Mouse (Mus musculus): ENCODE results near the gene Sacm1l.

Gene Sacm1l

DNA sequence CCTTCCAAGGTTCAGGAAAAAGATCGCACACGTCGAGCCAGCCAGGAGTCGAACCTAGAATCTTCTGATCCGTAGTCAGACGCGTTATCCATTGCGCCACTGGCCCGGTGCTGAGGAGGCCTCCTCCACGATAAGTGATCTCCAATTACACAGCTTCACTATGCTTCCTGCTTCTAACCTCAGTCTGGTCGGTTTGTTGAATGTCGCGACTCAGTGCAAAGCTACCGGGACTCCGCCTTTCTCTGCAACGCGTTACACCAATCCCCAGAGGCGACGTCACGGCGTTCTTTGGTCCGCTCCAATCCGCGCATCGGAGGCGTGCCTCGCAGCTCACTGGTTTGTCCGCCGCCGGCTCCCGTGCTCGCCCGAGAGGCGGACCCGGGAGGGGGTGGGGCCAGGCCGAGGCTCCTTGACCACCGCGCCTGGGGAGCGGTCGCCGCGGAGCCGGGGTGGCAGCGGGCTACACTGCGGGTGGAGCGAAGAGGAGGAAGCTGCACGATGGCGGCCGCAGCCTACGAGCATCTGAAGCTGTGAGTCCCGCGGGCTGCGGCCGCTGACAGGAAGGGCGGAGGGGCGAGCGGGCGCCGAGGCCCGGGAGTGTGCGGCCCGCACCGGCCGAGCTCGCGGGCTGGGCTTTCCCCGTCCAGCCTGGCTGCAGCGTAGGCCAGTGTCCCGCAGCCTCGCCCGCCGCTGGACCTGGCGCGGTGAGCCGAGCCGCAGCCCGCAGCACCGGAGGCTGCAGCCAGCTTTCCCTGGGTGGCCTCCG is at the start of gene Sacm1l:
Sacm1l (plus strand) TSS at position 368 of the 766 bp plus-strand sequence.
- peak; percentile 99 for DNase-seq (ENCODE audit: low spot score)

DNA sequence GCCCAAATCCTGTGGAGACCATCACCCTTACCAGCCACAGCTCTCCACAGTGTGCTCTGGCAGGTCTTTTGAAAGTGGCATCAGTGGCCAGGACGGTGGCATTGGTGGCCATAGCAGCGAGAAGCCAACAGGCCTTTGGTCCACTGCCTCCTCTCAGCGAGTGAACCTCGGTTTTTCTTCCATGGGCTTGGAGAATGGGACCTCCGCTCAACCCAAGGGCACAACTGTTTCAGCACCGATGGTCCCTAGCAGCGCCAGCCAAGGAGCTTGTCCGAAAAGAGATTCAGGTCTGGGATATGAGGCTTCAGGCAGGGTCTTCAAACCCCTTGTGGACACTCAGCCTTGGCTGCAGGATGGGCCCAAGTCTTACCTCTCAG is 49.7 kb upstream of the Sacm1l start:
- DNase-seq (ENCODE audit: low spot score): no peak

DNA sequence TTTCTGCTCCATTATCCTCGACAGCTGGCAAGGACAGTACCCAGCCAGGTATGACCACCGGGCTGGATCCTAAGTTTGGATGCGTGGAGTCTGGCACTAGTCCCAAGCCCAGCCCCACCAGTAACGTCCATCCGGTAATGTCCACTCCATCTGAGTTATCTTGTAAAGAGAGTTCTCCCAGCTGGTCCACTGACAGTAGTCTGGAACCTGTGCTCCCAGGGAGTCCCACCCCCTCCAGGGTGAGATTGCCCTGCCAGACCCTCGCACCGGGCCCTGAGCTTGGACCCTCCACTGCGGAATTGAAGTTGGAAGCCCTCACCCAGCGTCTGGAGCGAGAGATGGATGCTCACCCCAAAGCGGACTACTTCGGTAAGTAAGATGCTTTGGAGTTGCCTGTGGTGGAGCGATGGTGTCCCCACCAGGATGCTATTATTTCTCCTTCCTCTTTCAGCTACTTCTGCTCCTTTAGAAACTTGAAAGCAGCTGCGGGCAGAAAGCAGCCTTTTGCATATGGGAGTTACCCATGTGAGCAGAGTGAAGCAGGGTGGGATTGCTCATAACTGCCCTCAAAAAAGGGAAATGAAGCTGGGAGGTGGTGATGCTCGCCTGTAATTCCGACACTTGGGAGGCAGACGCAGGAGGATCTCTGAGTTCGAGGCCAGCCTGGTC is 49.2 kb upstream of the Sacm1l start:
- DNase-seq (ENCODE audit: low spot score): no peak

DNA sequence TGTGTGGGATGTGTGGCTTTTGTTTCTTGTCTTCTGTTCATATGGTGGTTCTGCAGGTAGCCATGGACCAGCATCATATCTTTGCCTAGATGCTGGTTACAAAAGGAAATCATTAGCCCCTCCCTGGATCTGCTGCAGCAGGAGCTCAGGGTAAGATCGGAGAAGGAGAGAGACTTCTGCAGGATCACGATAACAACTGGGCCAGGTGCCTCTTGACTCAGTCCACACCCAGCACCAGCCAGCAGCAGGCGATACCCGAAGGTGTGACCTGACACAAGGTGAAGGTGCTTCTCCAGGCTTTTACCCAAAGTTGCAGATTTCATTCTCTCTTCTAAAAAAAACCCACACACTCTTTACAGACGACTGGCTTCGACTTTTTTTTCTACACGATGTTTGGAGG is 48.4 kb upstream of the Sacm1l start:
- no peak for DNase-seq (ENCODE audit: low spot score)

DNA sequence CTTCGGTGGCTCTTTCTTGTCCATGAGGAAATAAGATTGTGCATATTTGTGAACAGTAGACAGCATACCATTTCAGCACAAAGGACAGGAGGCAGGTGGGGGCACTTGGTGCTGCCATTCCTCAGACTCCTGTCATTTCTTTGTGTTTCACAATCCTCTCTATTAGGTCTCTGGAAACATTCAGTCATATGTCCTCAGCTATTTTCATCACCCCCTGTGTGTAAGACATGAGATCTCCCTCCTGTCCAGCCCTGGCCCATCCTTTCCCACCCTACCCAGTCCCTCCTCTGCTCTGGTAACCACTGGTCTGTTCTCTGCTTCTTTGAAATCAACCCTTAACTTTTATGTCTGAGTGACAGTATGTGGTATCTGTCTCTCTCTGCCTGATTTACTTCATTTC is 46.0 kb upstream of the Sacm1l start:
- no peak for DNase-seq (ENCODE audit: low spot score)

DNA sequence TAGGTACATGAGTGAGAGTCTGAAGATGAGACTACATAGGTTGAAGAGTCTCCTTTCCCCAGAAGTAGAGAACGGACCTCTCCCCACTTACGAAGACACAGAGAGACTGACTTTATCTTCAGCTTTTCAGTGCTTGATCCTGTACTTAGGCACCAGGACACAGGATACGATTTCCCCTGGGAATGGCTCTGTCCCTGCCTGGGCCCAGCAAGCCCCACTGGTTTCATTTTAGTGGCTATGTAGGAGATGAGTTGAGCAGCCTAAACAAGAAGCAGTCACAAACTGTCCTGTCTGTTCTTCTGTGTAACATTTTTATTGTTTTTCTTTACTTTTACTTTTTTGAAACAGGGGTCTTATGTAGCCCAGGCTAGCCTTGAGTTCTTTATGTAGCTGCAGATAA is 44.7 kb upstream of the Sacm1l start:
- no peak for DNase-seq (ENCODE audit: low spot score)

DNA sequence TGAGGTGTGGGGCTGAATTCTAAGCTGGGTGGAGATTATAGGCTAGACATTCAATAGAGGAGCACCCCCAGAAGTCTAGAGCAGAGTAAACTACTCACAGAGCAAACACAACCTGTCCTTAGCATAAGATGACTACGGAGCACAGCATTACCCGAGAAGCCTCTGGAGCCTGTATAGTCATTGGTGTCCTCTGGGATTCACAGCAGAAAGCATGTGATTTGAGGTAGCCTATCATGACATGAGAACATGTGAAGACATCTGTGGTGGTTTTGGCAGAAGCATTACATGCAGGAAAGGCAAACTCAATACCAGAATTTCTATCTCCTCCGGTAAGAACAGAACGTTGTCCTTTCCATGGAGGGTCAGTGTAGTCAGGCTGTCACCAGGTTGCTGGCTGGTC is 44.0 kb upstream of the Sacm1l start:
- DNase-seq (ENCODE audit: low spot score): no peak

DNA sequence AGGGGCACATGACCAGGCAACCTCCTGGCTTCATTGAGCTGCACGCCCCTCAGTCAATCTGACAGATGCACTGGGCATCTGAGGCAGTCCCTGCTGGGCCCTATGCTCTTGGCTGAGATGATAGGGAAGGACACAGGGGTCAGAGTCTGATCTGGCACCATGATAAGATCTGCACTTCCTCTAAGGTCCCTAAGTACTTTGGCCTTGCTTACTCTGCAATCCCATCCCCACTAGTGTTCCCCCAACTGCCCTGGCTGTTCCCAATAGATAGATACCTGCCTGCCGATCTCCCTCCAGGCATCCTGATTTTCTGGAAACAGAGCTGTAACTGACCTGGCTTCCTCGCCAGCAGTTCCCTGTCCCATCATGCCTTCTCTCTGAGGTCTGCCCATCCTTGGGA is 42.9 kb upstream of the Sacm1l start:
- no peak for DNase-seq (ENCODE audit: low spot score)

DNA sequence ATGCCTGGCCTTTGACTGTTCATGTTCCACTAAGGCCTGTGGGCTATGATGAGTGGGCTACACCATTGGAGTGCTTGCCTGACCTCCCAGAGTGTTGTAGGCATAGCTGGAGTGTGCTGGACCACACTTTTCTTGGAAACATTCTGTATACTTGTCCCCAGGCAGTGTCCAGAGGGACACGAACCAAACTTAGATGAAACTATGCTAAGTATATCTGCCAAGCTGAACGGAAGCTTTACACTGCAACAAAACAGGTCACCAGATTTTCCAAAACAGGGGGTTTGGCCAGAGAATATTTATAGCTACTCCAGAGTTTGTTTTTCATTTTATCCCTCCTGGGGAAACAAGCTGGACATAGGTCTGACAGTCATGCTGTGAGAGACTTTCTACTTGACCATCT is 40.5 kb upstream of the Sacm1l start:
- DNase-seq (ENCODE audit: low spot score): no peak

DNA sequence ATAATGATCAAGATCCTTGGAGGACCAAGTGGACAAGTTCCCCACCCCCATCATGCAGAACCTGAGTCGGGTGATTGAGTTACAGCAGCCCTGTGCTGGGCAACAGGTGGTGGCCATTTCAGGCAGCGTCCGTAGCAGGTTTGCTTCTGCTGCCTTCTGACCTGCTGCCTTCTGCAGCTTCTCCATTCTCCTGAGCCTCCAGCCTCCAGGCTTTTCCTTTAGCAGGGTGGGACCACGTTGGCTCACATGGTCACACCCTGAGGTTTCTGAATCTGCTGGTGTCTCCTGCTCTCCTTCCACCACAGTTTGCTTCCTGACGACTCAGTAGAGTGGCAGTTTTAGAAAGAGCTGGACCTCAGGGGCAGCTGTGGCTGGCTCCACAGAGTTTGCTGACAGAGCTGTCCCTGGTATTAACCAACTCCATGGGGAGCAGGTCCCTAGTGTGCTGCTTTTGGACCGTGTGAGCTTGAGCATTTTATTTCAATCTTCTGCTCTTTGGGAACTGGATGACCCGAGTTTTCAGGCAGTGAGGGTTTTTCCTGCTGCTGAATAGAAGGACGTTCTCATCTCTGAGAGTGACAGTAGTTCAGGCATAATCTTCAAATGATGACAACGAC is 39.7 kb upstream of the Sacm1l start:
- DNase-seq (ENCODE audit: low spot score): no peak

DNA sequence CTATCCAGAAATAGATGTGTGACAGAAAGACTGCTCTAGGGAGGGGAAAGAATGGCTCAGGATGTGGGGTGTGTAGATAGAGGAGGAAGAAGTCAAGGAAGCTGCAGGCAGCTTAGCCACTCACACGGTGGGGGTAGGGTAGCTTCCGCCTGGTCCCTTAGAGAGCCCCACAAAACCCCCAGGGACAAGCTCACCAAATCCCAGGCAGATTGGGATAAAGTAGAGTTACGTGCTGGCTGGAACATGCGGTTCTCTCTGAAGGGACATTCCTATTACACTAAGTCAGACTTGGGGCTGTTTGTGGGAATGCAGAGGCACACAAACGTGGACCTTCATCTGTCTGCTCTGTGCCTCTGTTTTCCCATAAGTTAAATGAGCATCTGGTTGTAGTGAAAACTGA is 38.6 kb upstream of the Sacm1l start:
- no peak for DNase-seq (ENCODE audit: low spot score)

DNA sequence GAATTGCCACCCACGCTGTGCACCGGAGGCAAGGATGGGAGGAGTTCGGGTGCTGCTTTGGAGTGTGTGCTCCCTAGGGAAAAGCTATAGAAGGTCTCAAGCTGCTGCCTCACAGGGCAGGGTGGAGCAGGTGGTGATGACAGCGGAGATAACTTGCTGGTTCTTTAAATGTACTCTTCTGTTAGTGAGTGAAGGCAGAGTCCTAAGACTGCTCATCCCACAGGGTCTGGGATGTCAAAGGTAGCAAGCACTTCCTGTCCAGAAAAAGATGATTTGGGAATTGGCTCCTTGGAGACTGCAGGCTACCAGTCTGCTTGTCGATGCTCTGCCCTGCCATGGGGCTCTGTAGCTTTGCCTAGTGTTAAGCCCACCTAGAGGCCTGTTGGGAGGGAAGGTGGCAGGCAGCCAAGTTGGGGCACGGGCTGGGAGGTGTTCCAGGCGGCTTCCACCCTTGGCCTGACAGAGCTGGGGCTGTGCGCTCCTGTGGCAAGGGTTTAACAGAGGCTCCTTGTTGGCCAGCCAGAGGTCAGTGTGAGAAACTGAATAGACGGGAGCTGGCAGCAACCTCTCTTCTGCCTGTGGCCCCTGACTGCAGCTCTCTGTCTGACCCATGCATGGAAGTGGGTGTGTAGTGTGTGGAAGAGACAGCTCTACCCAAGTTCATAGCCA is 37.5 kb upstream of the Sacm1l start:
- DNase-seq (ENCODE audit: low spot score): no peak

DNA sequence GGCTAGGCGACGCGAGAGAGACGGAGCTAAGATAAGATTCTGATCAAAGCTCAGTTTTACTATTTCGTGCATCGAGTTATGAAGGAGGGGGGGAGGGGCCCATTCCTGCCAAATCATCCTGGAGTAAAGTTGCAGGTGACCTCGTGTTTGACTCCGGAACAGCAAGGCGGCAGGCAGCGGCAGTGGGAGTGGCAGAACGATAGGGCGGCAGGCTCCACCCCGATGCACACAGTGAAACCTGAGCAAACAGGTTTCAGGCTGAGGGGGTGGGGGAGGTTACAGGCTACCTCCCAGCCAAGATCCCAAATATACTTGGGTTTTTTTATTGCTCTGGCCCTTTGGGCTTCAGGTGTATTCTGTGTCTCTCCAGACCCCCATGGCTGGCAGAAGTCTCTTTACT is 32.9 kb upstream of the Sacm1l start:
- DNase-seq (ENCODE audit: low spot score): no peak

DNA sequence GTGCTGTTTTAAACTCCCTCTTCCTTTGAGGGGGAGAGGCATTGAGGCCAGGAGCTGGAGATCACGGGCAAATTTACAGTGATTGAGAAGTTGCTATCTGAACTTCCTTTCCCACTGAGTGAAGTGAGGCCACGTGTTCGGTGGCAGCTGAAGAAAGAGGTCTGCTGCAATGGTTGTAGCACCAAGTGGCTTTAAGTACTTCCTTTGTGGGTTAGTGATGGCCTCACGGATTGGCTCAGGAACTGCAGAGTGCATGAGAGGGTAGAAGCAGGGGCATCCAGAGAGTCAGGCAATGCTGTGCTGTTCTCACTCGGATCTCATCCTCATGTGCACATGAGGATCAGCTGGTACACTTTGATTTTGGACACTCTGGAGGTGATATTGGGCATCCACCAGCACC is 31.7 kb upstream of the Sacm1l start:
- DNase-seq (ENCODE audit: low spot score): no peak

DNA sequence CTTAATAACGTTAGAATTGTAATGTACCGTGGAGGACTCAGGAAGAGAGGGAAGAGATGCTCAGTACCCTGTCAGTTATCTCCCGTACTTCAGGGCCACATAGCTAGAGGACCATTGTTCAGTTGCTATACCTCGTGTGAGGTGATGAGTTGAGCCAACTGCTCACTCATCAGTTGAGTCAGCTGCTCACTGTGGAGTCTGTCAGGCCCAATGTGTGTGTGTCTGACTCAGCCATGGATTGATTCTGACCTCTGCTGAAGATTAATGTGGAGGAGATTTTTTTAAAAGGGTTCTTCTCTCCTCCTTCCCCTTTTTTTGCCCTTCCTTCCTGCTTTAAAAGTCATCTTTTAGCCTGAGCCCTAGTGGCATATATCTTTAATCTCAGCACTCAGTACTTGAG is 29.1 kb upstream of the Sacm1l start:
- no peak for DNase-seq (ENCODE audit: low spot score)

DNA sequence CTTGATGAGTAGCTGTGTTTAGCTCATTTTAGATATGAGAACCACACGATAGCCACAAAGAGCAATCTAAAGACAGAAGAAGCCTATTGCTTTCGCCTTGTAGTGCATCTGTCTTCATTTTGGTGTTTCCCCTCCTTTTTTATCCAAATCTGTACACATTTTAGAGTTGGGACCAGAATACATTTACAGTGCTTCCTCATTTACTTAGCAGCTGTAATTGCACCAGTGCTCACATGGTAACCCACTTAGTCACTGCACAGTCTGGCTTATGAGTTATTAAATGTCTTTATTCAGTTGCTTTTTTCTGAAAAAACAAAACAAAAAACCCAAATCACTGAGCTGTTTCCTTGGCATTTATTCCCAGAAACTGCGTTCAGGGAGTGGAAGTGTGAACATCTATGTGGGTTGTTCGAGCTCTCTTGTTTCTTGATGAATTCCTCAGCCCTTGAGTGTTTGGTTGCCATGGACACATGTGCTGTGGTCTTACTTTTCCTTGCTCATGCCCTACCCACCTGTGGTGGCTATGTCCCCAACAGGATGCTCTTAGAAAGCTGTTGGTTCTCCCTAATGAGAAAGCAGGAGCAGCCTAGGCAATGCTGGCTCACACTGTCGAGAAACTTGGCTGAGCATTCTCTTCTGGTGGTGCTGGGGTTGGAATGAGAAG is 26.3 kb upstream of the Sacm1l start:
- no peak for DNase-seq (ENCODE audit: low spot score)

DNA sequence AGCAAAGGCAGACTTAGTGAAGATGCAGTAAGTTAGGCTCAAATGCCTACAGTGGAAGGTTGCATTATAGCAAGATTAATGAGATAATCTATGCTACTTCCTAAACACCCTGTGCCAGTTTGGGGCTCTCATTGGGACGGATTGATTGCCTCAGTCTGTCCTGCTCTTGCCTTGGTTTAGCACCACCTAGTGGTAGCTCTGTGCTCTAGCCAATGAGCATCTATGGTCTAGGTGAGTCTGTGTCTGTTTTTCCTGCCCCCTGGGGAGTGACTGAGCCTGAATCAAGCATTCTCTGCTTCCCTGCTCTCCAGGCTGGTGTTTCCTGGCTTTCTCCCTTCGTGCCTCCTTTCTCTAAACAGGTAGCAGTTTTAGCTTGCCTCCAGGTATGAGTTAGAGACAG is 25.2 kb upstream of the Sacm1l start:
- DNase-seq (ENCODE audit: low spot score): no peak

DNA sequence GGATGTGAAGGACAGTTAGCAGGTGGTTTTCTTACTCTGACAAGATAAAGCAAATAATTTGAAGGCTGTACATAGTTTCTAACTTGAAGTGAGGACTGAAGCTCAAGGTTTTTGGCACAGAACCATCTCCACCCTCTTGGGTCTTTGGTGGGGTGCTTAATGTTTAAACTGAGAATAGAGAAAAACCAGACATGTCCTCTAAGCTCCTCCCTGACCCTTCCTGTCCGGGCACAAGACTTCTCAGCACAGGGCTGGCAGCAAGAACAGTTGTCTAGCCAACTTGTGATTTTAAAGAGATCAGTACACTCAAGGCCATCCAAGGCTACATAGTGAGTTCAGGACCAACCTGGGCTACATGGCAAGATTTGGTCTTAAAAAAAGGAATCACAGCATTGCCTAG is 24.0 kb upstream of the Sacm1l start:
- DNase-seq (ENCODE audit: low spot score): no peak

DNA sequence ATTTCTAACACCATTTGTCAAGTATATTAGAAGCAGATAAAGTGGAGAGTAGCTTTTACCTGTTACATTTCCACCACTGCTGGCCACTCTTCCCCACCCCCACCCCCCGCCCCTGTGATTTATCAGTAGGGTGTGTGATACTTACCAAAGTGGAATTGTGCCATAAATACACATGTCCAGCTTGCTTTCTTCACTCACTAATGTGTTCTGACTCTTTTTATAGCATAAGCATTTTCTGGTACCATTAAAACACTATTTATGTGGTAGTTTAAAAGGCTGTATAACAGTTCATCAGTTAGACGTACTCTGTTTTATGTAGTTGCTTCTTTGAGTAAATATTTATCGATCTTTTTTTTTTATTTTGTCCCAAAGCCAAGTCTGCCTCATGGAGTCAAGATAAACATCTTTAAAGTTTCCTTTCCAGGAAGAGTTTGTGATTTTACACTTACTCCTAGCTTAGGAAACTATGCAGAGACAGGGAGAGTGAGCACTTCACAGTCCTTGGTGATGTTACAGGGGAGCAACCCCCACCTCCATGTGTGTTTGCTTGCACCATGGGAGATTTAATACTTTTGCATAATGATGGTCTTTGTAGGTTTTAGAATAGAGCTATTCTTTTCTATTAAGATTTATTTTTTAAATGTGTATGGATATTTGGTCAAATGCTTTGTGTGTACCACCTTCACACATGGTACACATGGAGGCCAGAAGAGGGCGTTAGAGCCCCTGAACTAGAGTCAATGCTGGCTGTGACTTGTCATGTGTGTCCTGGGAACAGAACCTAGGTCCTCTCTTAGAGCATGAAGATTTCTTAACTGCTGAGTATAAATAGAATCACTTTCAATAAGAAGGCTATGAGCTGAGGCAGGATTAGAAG is 23.1 kb upstream of the Sacm1l start:
- DNase-seq (ENCODE audit: low spot score): no peak

DNA sequence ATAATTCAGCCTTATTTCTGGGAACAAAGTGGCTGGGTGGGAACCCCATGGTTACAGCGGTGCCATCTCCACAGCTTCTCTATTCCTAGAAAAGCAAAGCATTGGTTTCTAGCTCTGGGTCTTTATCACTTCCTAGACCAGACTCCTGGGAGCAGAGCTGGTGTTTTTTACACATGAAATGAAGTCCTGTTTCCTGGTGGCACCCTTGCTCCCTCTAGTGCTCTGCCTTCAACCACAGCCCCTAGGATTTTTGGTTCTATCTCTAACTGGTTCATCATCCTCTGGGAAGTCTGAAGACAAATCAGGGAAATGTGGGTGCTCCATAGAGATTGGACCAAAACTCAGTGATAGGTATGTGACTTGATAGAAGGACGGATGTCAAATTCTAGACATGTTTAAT is 22.2 kb upstream of the Sacm1l start:
- no peak for DNase-seq (ENCODE audit: low spot score)

DNA sequence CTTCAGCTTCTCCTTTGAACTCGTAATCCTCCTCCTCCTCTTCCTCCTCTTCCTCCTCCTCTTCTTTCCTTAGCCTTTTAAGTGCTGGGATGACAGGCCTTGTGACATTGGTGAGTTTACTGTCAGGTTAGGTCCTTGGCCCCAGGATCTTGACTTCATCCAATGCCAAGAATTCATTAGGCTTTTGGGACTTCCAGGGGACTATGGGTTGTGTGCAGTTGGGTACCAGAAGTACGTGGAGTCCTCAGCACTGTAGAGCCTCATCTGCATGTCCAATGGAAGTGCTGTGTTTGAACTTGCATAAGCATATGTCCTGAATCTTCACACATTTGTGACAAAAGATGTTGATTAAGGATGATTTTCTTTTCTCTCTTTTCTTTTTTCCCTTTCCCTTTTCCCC is 20.6 kb upstream of the Sacm1l start:
- no peak for DNase-seq (ENCODE audit: low spot score)

All from ovary, adult 18-20 months (tissue).